Comparison of ENCODE assay signal across 1 mouse cellular context in genomic region chr19:17125380-17125779, GRCm38 (mm10).
TF ChIP-seq lines count a peak whose summit lies in the region.

No protein-coding gene starts in this region.

TF ChIP-seq in CH12.LX, 34 proteins besides CTCF, POLR2A, EP300 and RAD21 (continued from another document):
- TF ChIP-seq CHD1 (IDR thresholded peaks at IDR 0.05; ENCODE audit: low read depth, low read length) (no peak), ZKSCAN1 (IDR thresholded peaks at IDR 0.05; ENCODE audit: borderline replicate concordance, low read depth, low read length) (no peak), MXI1 (IDR thresholded peaks at IDR 0.05; ENCODE audit: low read depth, low read length) (no peak), RCOR1 (conservative IDR thresholded peaks at IDR 0.05; ENCODE audit: low read depth, low read length) (no peak), MYC (IDR thresholded peaks at IDR 0.05; ENCODE audit: low read depth, low read length) (no peak), ZNF384 (IDR thresholded peaks at IDR 0.05; ENCODE audit: low read depth, low read length) (no peak), NELFE (IDR thresholded peaks at IDR 0.05; ENCODE audit: low read depth, low read length) (no peak), MAZ (IDR thresholded peaks at IDR 0.05; ENCODE audit: low read depth, low read length) (no peak)
